Comparison of ENCODE assay signal across 8 mouse cellular contexts in the genomic region with DNA sequence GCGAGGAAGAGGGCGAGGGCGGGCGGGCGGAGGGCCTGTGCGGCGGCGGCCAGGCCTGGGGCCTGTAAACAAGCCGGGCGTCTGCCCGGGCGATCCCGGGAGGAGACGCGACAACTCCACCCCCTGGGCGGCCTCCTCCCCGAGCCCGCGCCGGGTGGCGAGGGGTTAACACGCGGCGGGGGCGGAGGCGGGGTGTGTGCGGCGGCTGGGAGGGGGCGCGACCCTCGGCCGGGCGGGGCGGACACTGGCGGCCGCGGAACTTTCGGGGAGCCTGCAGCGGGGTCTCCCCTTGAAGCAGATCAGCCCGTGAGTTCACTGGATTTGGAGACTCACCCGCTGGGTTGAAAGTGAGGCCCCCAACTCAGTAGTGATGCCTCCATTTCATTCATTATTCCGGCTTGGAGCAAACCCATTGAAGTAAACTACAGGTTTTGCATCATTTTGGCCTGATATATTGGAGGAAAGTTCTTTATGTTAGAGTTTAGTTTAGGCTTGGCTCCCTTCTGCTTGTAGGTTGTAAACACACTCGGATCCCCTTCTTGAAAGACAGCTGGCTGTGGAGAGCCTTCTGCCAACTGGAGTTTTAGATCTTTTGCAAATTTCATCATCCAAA. TPM values are rescaled to one million over a fixed set of nuclear protein-coding genes. Genes with fewer than 3 reads are reported as not detected.
DNase-seq lines count a peak whose midpoint lies in the region; ATAC-seq and TF ChIP-seq lines count a peak whose summit lies in the region.

No protein-coding gene starts in this region.

- H3K4me2 ChIP-seq in intestine, embryonic 14.5 days (ENCODE audit: low read length): peak overlapping the region; percentile 86

- H3K27me3 ChIP-seq in intestine, embryonic 14.5 days (replicated peaks; ENCODE audit: control insufficient read depth, insufficient read depth, low read length): no peaks in the 10 kb centered on the region

- H3K27ac ChIP-seq in cortical plate, adult 2 months (ENCODE audit: insufficient read depth, low read length): peak overlapping the region; percentile 69; the same call in 1 of the 2 replicates
- H3K27ac ChIP-seq in intestine, embryonic 14.5 days (ENCODE audit: low read depth): peak overlapping the region; percentile 98

- TF ChIP-seq POLR2A in cortical plate, adult 2 months (IDR thresholded peaks at IDR 0.05; ENCODE audit: extremely low read depth, insufficient read depth, low read length): no peak

- intact Hi-C loops in left cerebral cortex, postnatal 25 days (cut with DNase I): loop anchor here (2.0 kb wide), 2 partner anchors 71 to 225 kb away; partner anchors contain the start of gene Pcnx4

- no peaks in the 10 kb centered on the region for H3K36me3 ChIP-seq in intestine, embryonic 14.5 days (ENCODE audit: control insufficient read depth, insufficient read depth, low read length)

- peaks cover 2% of the 10 kb centered on the region; the same call in 1 of the 2 replicates for H3K4me1 ChIP-seq in cortical plate, adult 2 months (ENCODE audit: control insufficient read depth, insufficient read depth, low read length)
- peaks cover 17% of the 10 kb centered on the region for H3K4me1 ChIP-seq in intestine, embryonic 14.5 days (replicated peaks; ENCODE audit: control insufficient read depth, insufficient read depth, low read length)

- peak overlapping the region; percentile 74 for H3K4me3 ChIP-seq in cortical plate, adult 2 months (ENCODE audit: insufficient read depth, low read length)
- H3K4me3 ChIP-seq in intestine, embryonic 14.5 days (ENCODE audit: low read depth, low read length): peak overlapping the region; percentile 81

- no peak for TF ChIP-seq CTCF in cortical plate, adult 2 months (IDR thresholded peaks at IDR 0.05; ENCODE audit: extremely low read depth, insufficient read depth, low read length)

- ATAC-seq in intestine, embryonic 14.5 days (replicated peaks; ENCODE audit: low FRiP score, low TSS enrichment, low read depth): peak; percentile 72
- ATAC-seq in megakaryocyte-erythroid progenitor cell, adult 5-6 weeks (replicated peaks; ENCODE audit: low FRiP score, low TSS enrichment, poor library complexity, severe bottlenecking): 0 out of 2 replicates have a peak, but pooled peaks have one; percentile 12

- H3K9me3 ChIP-seq in intestine, embryonic 14.5 days (ENCODE audit: control insufficient read depth, low read length): no peaks in the 10 kb centered on the region

- under 1% methylated on average over 34 of the region's 43 CpGs for WGBS in intestine, embryonic 14.5 days

- DNase-seq in R1 (ENCODE audit: low read depth, low spot score): peak; percentile 75
- DNase-seq in gastrocnemius, postnatal 10 days: peak; percentile 73
- DNase-seq in intestine, embryonic 14.5 days (ENCODE audit: low spot score): peak; percentile 84
- DNase-seq in left cerebral cortex, postnatal 25 days (ENCODE audit: low spot score in 2 of 2): peak; percentile 21 to 55
- peak; percentile 57 for DNase-seq in right cerebral cortex, postnatal 4 days
- DNase-seq in yolk sac, embryonic 10.5 days (ENCODE audit: low spot score): peak; percentile 83

- peak overlapping the region; percentile 99 for H3K9ac ChIP-seq in intestine, embryonic 14.5 days (ENCODE audit: low read length)

RNA-seq across cellular contexts. Expression of gene Ppm1a, which starts 4.5 kb away (rescaled TPM):
- polyA plus RNA-seq in cortical plate, adult 2 months (2012; rRNA removed): 187 and 197 TPM in 2 replicates
- 100 to 1,000 TPM; 185 to 193 TPM for total RNA-seq in gastrocnemius, postnatal 10 days (2021)
- polyA plus RNA-seq in intestine, embryonic 14.5 days (2014; fragmentation: Nextera tagmentation; extraction: Ambion mirVana): 65.8 and 83.3 TPM in 2 replicates
- 100 to 1,000 TPM; 318 to 320 TPM for total RNA-seq in left cerebral cortex, postnatal 25 days (2021)
- total RNA-seq in megakaryocyte-erythroid progenitor cell, adult 5-6 weeks (2014; fragmentation: Nextera tagmentation): 69.9 and 88.3 TPM in 2 replicates
- 137 and 152 TPM in 2 replicates for total RNA-seq in megakaryocyte-erythroid progenitor cell, adult 5-6 weeks (2017)

Comparison
In these comparisons a context has a peak if more than half of its experiments do, and no peak if none do; other contexts are left out.
1. Peak in every context shown above with its lines: DNase-seq, ATAC-seq, H3K4me3 ChIP-seq and H3K27ac ChIP-seq.